Mouse (Mus musculus) liver, embryonic 14.5 days (tissue): ENCODE measurements around the gene Ppp1r12b. TPM values are rescaled to one million over a fixed set of nuclear protein-coding genes. Genes with fewer than 3 reads are reported as not detected.

Experiments used
- ATAC-seq: fragments of 200-750 bp; cut with Nextera tagmentation; 2 replicates; pipeline ENCODE4 v1.8.0; 2017; ENCODE audit warnings: moderate number of reproducible peaks, mild to moderate bottlenecking, moderate library complexity; ENCODE audit not compliant: insufficient read depth
- DNase-seq, 3 experiments: peaks; one replicate each; pipeline ENCODE4 v3.0.0-alpha.2; 2012 to 2013; ENCODE audit warnings: low read depth in 3 of 3, low spot score in 3 of 3
- H3K27ac ChIP-seq: fragments of 300-500 bp; sonication (generic); 2 replicates; pipeline ENCODE4 v1.5.1; 2014; ENCODE audit warnings: moderate library complexity, mild to moderate bottlenecking, control low read depth, inconsistent platforms
- H3K27me3 ChIP-seq: fragments of 300-500 bp; sonication (generic); 2 replicates; pipeline ENCODE4 v1.6.1; 2014; ENCODE audit warnings: mild to moderate bottlenecking, low read length, moderate library complexity; ENCODE audit not compliant: control insufficient read depth, insufficient read depth
- H3K36me3 ChIP-seq: fragments of 300-500 bp; sonication (generic); replicated peaks from 2 replicates; pipeline ENCODE4 v1.6.1; 2014; ENCODE audit warnings: low read depth; ENCODE audit not compliant: control insufficient read depth, insufficient read depth
- H3K4me1 ChIP-seq, 2 experiments: fragments of 200-500 bp in 1 of 2; fragments of 300-500 bp in 1 of 2; sonication (generic) in 1 of 2; replicated peaks; 2 replicates each; pipeline ENCODE4 v1.6.1; 2012 to 2014; ENCODE audit warnings: antibody characterized with exemption in 1 of 2, inconsistent platforms in 1 of 2, low read length in 1 of 2; ENCODE audit not compliant: control insufficient read depth in 2 of 2, insufficient read depth in 2 of 2
- H3K4me2 ChIP-seq: fragments of 300-500 bp; sonication (generic); 2 replicates; pipeline ENCODE4 v1.6.1; 2014; ENCODE audit warnings: low read depth, mild to moderate bottlenecking, control low read depth, moderate library complexity
- H3K4me3 ChIP-seq, 2 experiments: fragments of 200-500 bp in 1 of 2; fragments of 300-500 bp in 1 of 2; sonication (generic) in 1 of 2; 2 replicates each; pipeline ENCODE4 v1.5.1; 2012 to 2014; ENCODE audit warnings: low read depth in 2 of 2, low read length in 2 of 2, mild to moderate bottlenecking in 2 of 2, control low read depth in 1 of 2, inconsistent platforms in 1 of 2, moderate library complexity in 1 of 2; ENCODE audit not compliant: insufficient read depth in 1 of 2
- H3K9ac ChIP-seq: fragments of 300-500 bp; sonication (generic); replicated peaks from 2 replicates; pipeline ENCODE4 v1.6.1; 2014; ENCODE audit warnings: mild to moderate bottlenecking, control low read depth, moderate library complexity
- H3K9me3 ChIP-seq: fragments of 300-500 bp; sonication (generic); 2 replicates; pipeline ENCODE4 v1.6.1; 2016; ENCODE audit warnings: low read length, mixed read lengths; ENCODE audit not compliant: control insufficient read depth
- CTCF ChIP-seq: IDR thresholded peaks from 2 replicates; pipeline ENCODE4 v1.5.1; 2016; ENCODE audit warnings: antibody characterized with exemption, low read depth, control low read depth
- EP300 ChIP-seq: IDR thresholded peaks from 2 replicates; pipeline ENCODE4 v1.6.1; 2016; ENCODE audit warnings: antibody characterized with exemption, low read depth
- WGBS: fragments of 180-500 bp; shearing (Covaris S2); extraction: QIAGEN DNeasy Blood & Tissue Kit; methylation state at CpG from one replicate; pipeline ENCODE4 v1.1.7; 2014; ENCODE audit not compliant: insufficient replicate concordance; 5-methylcytosine and 5-hydroxymethylcytosine counted together
- polyA plus RNA-seq, 2 experiments: library from polyadenylated mRNA; depleted of rRNA in 1 of 2; stranded (reverse) in 1 of 2; unstranded in 1 of 2; fragments of >200 nt; fragmentation: Nextera tagmentation in 1 of 2; extraction: Ambion mirVana in 1 of 2; gene quantifications; 2 replicates each; pipeline versions ENCODE4 v1.2.1 to v1.2.3; 2012 to 2014

The Ppp1r12b gene
- polyA plus RNA-seq, 2 experiments = 1.6 to 1.7 TPM

DNA sequence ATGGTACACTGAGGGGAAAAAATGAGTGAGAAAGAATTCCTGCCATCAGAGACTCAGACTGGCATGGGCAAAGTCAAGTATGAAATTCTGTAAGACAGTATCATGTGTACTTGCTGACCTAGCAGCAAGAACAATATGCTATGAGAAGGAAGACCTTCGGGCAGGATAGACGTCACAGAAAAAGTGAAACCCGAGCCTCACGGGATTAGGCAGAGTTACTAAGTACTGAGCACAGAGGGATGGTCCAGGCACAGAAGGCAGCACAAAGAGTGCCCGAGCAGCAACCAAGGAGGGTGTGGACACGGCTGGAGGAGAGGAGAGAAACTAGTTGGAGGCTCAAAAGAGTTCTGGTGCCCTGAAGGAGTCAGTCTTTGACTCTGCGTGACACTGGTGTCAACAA is 23.3 kb downstream of the Ppp1r12b start:
- H3K9me3 ChIP-seq = no peaks in the 10 kb centered on the region
- no peak for ATAC-seq
- H3K4me1 ChIP-seq = no peaks in the 10 kb centered on the region
- DNase-seq = no peak
- no peak for TF ChIP-seq EP300
- no peak for TF ChIP-seq CTCF
- H3K4me3 ChIP-seq = no peak overlapping the region
- H3K4me2 ChIP-seq = no peak overlapping the region
- H3K36me3 ChIP-seq = no peaks in the 10 kb centered on the region
- WGBS = 59% methylated on average over 7 of the region's 7 CpGs
- H3K27me3 ChIP-seq = no peaks in the 10 kb centered on the region
- no peak overlapping the region for H3K27ac ChIP-seq
- no peak overlapping the region for H3K9ac ChIP-seq

DNA sequence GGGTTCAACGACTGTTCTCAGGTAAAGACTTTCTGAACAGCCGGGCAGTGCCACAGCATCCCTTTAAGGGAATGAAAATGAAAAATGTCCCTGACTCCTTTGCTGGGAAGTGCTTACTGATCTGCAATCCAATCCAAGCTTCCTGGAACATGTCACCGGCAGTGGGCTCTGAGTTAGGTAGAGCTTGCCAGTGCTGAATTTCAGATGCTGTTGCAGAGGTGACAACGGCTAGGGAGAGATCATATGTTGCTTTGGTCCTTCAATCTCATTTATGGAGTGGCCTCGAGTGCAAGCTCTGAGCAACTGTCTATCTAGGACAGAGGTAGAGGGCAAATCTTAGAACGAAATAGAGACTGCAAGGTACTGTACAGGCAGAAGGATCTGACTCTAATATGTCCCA is 36.7 kb downstream of the Ppp1r12b start:
- Histone ChIP-seq H3K27me3 (no peaks in the 10 kb centered on the region), H3K4me1 (peaks cover 0 to 5% of the 10 kb centered on the region in 2 experiments; a peak in 3 of 4 replicates), H3K9me3 (no peaks in the 10 kb centered on the region), H3K27ac (no peak overlapping the region), H3K36me3 (no peaks in the 10 kb centered on the region), H3K4me3 (no peak overlapping the region), H3K9ac (no peak overlapping the region), H3K4me2 (no peak overlapping the region)
- TF ChIP-seq EP300 = no peak
- no peak for TF ChIP-seq CTCF
- DNase-seq = no peak
- 71% methylated on average over 6 of the region's 6 CpGs for WGBS
- no peak for ATAC-seq

DNA sequence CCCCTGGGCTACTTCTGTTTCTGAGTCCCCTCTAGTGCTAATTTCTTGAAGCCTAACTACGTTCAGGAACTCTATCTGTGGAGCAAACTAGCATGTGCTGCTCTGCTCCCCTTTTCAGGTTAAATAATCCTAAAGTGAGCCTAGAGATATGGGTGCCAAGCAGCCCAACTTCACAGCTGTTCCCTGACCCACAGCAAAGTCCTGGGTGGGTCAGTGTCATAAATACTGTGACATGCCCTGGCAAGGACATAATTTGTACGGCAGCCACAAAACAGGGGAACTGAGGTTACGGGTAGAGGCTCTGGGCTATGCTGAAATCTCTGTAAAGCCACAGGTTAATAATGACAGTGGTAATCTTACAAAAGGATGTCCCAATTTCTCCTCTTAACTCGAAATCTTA is 40.3 kb downstream of the Ppp1r12b start:
- TF ChIP-seq EP300 (no peak), CTCF (no peak)
- 59% methylated on average over 4 of the region's 4 CpGs for WGBS
- ATAC-seq (no peak), DNase-seq (no peak)
- no peaks in the 10 kb centered on the region for H3K36me3 ChIP-seq
- H3K27me3 ChIP-seq = no peaks in the 10 kb centered on the region
- no peak overlapping the region for H3K4me2 ChIP-seq
- no peaks in the 10 kb centered on the region for H3K4me1 ChIP-seq
- H3K9ac ChIP-seq = no peak overlapping the region
- H3K4me3 ChIP-seq = no peak overlapping the region
- no peaks in the 10 kb centered on the region for H3K9me3 ChIP-seq
- no peak overlapping the region for H3K27ac ChIP-seq

GRCm38 (mm10) chr1:134913535-134913934 is 42.2 kb downstream of the Ppp1r12b start:
- H3K4me3 ChIP-seq = no peak overlapping the region
- no peaks in the 10 kb centered on the region for H3K9me3 ChIP-seq
- no peaks in the 10 kb centered on the region for H3K4me1 ChIP-seq
- WGBS = 80% methylated on average over 4 of the region's 4 CpGs
- TF ChIP-seq CTCF = no peak
- H3K9ac ChIP-seq = no peak overlapping the region
- no peak for ATAC-seq
- no peaks in the 10 kb centered on the region for H3K36me3 ChIP-seq
- H3K27ac ChIP-seq = no peak overlapping the region
- no peak for DNase-seq
- H3K27me3 ChIP-seq = no peaks in the 10 kb centered on the region
- no peak overlapping the region for H3K4me2 ChIP-seq

GRCm38 (mm10) chr1:134911892-134912291 is 43.9 kb downstream of the Ppp1r12b start:
- H3K27ac ChIP-seq = no peak overlapping the region
- 67% methylated on average over 4 of the region's 4 CpGs for WGBS
- no peak overlapping the region for H3K9ac ChIP-seq
- ATAC-seq (no peak), DNase-seq (no peak)
- H3K4me1 ChIP-seq = no peaks in the 10 kb centered on the region
- H3K4me3 ChIP-seq = no peak overlapping the region
- TF ChIP-seq CTCF = no peak
- no peak for TF ChIP-seq EP300
- no peaks in the 10 kb centered on the region for H3K9me3 ChIP-seq
- H3K4me2 ChIP-seq = no peak overlapping the region
- no peaks in the 10 kb centered on the region for H3K27me3 ChIP-seq
- no peaks in the 10 kb centered on the region for H3K36me3 ChIP-seq

DNA sequence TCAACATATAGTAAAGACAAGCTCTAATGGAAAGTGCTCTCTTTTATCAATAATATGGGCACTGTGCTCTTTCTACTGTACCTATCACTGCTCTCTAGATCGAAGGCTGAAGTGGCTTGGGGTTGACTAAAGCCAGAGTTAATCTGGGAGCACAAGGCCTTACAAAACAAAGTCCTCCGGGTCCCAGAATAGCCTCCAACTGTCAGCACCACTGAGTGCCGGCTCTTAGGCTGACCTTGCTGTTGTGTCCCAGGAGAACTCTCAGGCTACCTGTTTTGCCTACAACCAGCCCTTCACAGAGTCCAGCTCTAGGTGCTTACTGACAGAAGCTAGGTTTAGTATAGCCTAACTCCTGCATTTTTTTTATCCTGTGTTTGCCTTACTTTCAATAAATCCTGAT is 45.7 kb downstream of the Ppp1r12b start:
- H3K4me2 ChIP-seq = no peak overlapping the region
- no peaks in the 10 kb centered on the region for H3K4me1 ChIP-seq
- no peaks in the 10 kb centered on the region for H3K36me3 ChIP-seq
- H3K27me3 ChIP-seq = no peaks in the 10 kb centered on the region
- no peak overlapping the region for H3K27ac ChIP-seq
- no peak for ATAC-seq
- no peak overlapping the region for H3K4me3 ChIP-seq
- WGBS = 54% methylated on average over 3 of the region's 3 CpGs
- no peak overlapping the region for H3K9ac ChIP-seq
- TF ChIP-seq CTCF (no peak), EP300 (no peak)
- no peak for DNase-seq
- H3K9me3 ChIP-seq = no peaks in the 10 kb centered on the region
